Mouse (Mus musculus): Measurements from ENCODE around the gene Sec24c.

DNA sequence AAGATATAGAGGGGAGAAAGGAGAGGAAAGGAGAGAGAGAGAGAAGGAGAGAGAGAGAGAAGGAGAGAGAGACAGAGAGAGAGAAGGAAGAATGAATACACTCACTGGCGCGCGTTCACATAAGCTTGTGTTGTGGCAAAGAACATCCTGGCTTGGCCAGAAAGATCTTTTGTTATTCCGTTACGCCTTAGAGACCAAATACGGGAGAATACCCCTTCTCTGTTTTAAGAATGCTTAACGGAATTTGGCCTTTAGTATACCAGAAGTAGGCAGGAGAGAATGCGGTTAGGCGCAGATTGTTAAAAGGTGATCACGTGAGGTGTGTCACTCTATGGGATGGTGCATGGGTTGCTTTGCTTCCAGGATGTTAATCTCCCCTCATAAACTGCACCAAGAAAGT is 34.1 kb downstream of the Sec24c start:
- TF ChIP-seq CTCF (IDR thresholded peaks at IDR 0.05; ENCODE audit: control insufficient read depth, insufficient read depth, low read length) (no peak), POLR2A (IDR thresholded peaks at IDR 0.05; ENCODE audit: borderline replicate concordance, control insufficient read depth, low read depth, low read length) (no peak)
